Mouse (Mus musculus): ENCODE data around the gene Arhgef26. TPM values are rescaled to one million over a fixed set of nuclear protein-coding genes. Genes with fewer than 3 reads are reported as not detected.

The Arhgef26 gene
- polyA plus RNA-seq, 1 experiment: 0.01 TPM

DNA sequence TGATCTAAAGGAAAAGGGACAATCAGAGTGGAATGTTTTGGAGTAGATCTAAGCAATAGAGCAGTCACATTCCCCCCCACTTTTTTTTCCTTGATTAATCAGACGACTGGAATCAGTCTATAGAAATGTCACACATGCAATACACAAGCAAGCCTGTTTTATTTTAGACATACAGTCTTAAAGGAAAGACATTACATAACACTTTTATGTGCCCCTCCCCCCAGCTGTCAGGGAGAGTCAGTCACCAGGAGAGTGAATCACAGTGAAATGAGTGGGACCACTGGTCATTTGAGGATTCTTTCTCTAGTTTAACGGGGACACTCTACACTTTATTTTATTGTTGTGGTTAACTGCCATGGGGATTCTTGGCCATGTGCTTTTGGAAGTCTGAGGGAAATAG, 2.7 kb downstream of the Arhgef26 start:
- Histone ChIP-seq H3K27me3 (ENCODE audit: control insufficient read depth) (peaks cover 37% of the 10 kb centered on the region), H3K4me3 (replicated peaks) (no peak overlapping the region), H3K36me3 (ENCODE audit: control insufficient read depth) (no peaks in the 10 kb centered on the region), H3K9me3 (ENCODE audit: control insufficient read depth, low read length) (no peaks in the 10 kb centered on the region), H3K4me1 (ENCODE audit: control insufficient read depth) (no peaks in the 10 kb centered on the region; the same call in 1 of the 2 replicates)
- TF ChIP-seq GATA1 (IDR thresholded peaks at IDR 0.05; ENCODE audit: low read length) (no peak), TAL1 (IDR thresholded peaks at IDR 0.05; ENCODE audit: low read length) (no peak)

DNA sequence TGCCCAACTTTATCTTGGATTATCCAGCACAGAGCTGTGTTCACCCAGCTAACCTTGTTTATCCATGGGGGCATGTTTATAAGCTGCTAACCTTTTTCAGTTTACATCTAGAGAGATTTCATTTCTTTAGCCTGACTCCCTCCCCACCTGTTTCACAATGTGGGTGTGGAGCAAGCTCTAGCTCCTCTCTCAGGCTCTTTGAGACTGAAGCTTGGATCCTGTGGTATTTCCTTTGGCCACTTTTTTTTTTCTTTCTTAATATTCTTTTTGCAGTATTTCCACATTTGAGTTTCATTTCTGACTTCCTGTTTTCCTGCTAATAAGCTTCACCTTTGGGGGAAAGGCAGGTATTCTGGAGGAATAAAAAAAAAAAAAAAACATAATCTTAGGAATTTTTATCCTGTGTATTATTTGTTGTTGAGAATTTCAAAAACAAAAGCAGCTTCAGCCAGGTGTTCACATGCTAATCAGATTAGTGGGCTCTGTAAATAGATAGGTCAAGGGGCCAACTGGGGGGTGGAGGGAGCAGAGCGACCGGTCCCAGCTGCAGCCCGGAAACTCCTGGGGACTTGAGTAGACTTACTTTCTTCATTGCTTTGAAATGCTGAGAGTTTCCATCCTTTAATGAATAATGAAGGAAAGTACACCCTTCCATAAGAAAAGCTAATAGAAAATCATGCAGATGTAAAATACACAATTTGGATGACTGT, 3.5 kb downstream of the Arhgef26 start:
- H3K4me1 ChIP-seq (ENCODE audit: control insufficient read depth): no peaks in the 10 kb centered on the region; the same call in 1 of the 2 replicates
- no peak overlapping the region for H3K4me3 ChIP-seq (replicated peaks)
- H3K36me3 ChIP-seq (ENCODE audit: control insufficient read depth): no peaks in the 10 kb centered on the region
- H3K9me3 ChIP-seq (ENCODE audit: control insufficient read depth, low read length): no peaks in the 10 kb centered on the region
- no peak for TF ChIP-seq GATA1 (IDR thresholded peaks at IDR 0.05; ENCODE audit: low read length)
- TF ChIP-seq TAL1 (IDR thresholded peaks at IDR 0.05; ENCODE audit: low read length): no peak
- H3K27me3 ChIP-seq (ENCODE audit: control insufficient read depth): peaks cover 37% of the 10 kb centered on the region

GRCm38 (mm10) chr3:62348514-62349217, 10.5 kb downstream of the Arhgef26 start:
- TF ChIP-seq TAL1 (IDR thresholded peaks at IDR 0.05; ENCODE audit: low read length): no peak
- TF ChIP-seq GATA1 (IDR thresholded peaks at IDR 0.05; ENCODE audit: low read length): no peak
- Histone ChIP-seq H3K9me3 (ENCODE audit: control insufficient read depth, low read length) (no peaks in the 10 kb centered on the region), H3K27me3 (ENCODE audit: control insufficient read depth) (no peaks in the 10 kb centered on the region), H3K36me3 (ENCODE audit: control insufficient read depth) (no peaks in the 10 kb centered on the region), H3K4me1 (ENCODE audit: control insufficient read depth) (no peaks in the 10 kb centered on the region), H3K4me3 (replicated peaks) (no peak overlapping the region)

DNA sequence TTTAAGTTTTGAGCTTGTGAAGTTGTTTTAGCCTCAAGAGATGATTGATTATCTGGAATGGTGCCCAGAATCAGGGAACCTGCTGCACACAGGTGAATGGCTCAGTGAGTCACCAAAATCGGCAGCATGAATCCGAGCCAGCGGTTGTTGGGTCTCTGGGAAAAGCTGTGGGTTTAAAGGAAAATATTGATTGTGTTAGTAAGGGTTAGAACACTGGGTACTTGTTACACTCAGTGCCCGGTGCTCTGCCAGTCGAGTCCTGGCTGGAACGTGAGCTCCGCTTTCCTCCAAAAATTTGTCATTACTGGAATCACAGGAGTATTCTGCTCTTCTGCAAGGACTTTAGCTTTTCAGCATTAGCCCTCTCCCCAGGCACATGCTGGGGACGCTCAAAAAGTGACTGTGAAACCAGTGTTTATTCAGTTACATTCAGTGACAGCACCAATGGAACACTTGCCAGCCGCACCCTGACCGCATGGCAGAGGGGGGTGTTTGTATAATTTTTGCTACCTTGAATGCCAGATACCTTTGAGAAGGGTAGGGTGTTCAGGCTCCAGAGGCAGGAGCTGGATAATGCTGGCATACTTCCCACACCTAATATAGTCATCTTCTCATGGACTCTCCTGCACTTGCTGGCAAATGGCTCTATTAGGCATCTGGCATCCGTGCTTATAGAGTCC, 11.2 kb downstream of the Arhgef26 start:
- H3K36me3 ChIP-seq (ENCODE audit: control insufficient read depth): no peaks in the 10 kb centered on the region
- TF ChIP-seq TAL1 (IDR thresholded peaks at IDR 0.05; ENCODE audit: low read length) (no peak), GATA1 (IDR thresholded peaks at IDR 0.05; ENCODE audit: low read length) (no peak)

GRCm38 (mm10) chr3:62352071-62352470, 13.9 kb downstream of the Arhgef26 start:
- H3K9me3 ChIP-seq (ENCODE audit: control insufficient read depth, low read length): no peaks in the 10 kb centered on the region
- H3K4me1 ChIP-seq (ENCODE audit: control insufficient read depth): no peaks in the 10 kb centered on the region
- no peak overlapping the region for H3K4me3 ChIP-seq (replicated peaks)
- H3K27me3 ChIP-seq (ENCODE audit: control insufficient read depth): no peaks in the 10 kb centered on the region
- no peak for TF ChIP-seq TAL1 (IDR thresholded peaks at IDR 0.05; ENCODE audit: low read length)
- no peak for TF ChIP-seq GATA1 (IDR thresholded peaks at IDR 0.05; ENCODE audit: low read length)
- H3K36me3 ChIP-seq (ENCODE audit: control insufficient read depth): no peaks in the 10 kb centered on the region

More for the DNA sequence above, 11.2 kb downstream of the Arhgef26 start:
- H3K4me1 ChIP-seq (ENCODE audit: control insufficient read depth): no peaks in the 10 kb centered on the region
- no peaks in the 10 kb centered on the region for H3K9me3 ChIP-seq (ENCODE audit: control insufficient read depth, low read length)
- no peaks in the 10 kb centered on the region for H3K27me3 ChIP-seq (ENCODE audit: control insufficient read depth)
- no peak overlapping the region for H3K4me3 ChIP-seq (replicated peaks)

- H3K4me1 ChIP-seq (ENCODE audit: control insufficient read depth): no peaks in the 10 kb centered on the region
- TF ChIP-seq GATA1 (IDR thresholded peaks at IDR 0.05; ENCODE audit: low read length): no peak
- TF ChIP-seq TAL1 (IDR thresholded peaks at IDR 0.05; ENCODE audit: low read length): no peak
- H3K27me3 ChIP-seq (ENCODE audit: control insufficient read depth): no peaks in the 10 kb centered on the region
- no peaks in the 10 kb centered on the region for H3K9me3 ChIP-seq (ENCODE audit: control insufficient read depth, low read length)
- H3K36me3 ChIP-seq (ENCODE audit: control insufficient read depth): no peaks in the 10 kb centered on the region
- H3K4me3 ChIP-seq (replicated peaks): no peak overlapping the region
These were observed 14.7 kb downstream of the Arhgef26 start for GRCm38 (mm10) chr3:62352876-62353275.

DNA sequence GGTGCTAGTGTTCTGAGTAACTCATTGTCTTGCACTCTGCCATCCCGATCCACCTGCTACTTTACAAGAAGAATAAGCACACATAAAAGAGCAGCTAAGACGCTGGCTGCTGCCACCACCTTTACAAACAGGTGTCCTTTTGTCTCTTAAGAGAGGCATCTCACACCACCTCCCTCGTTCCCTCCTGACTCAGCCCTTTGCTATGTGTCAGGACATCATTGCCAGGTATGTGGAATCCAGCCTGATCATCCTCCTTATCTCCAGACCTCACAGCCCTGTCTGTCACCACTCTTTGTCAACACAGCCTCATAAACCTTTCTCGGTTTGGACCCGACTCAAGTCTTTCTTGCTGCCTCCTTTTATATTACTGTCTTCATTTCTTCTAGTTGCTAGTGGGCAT, 29.7 kb downstream of the Arhgef26 start:
- Histone ChIP-seq H3K36me3 (ENCODE audit: control insufficient read depth) (no peaks in the 10 kb centered on the region), H3K4me3 (replicated peaks) (no peak overlapping the region), H3K9me3 (ENCODE audit: control insufficient read depth, low read length) (no peaks in the 10 kb centered on the region), H3K27me3 (ENCODE audit: control insufficient read depth) (no peaks in the 10 kb centered on the region), H3K4me1 (ENCODE audit: control insufficient read depth) (no peaks in the 10 kb centered on the region)
- TF ChIP-seq GATA1 (IDR thresholded peaks at IDR 0.05; ENCODE audit: low read length) (no peak), TAL1 (IDR thresholded peaks at IDR 0.05; ENCODE audit: low read length) (no peak)

GRCm38 (mm10) chr3:62372841-62373240, 34.7 kb downstream of the Arhgef26 start:
- H3K4me3 ChIP-seq (replicated peaks): no peak overlapping the region
- no peaks in the 10 kb centered on the region for H3K36me3 ChIP-seq (ENCODE audit: control insufficient read depth)
- no peaks in the 10 kb centered on the region for H3K4me1 ChIP-seq (ENCODE audit: control insufficient read depth)
- no peaks in the 10 kb centered on the region for H3K27me3 ChIP-seq (ENCODE audit: control insufficient read depth)
- TF ChIP-seq GATA1 (IDR thresholded peaks at IDR 0.05; ENCODE audit: low read length): no peak
- no peak for TF ChIP-seq TAL1 (IDR thresholded peaks at IDR 0.05; ENCODE audit: low read length)
- no peaks in the 10 kb centered on the region for H3K9me3 ChIP-seq (ENCODE audit: control insufficient read depth, low read length)

DNA sequence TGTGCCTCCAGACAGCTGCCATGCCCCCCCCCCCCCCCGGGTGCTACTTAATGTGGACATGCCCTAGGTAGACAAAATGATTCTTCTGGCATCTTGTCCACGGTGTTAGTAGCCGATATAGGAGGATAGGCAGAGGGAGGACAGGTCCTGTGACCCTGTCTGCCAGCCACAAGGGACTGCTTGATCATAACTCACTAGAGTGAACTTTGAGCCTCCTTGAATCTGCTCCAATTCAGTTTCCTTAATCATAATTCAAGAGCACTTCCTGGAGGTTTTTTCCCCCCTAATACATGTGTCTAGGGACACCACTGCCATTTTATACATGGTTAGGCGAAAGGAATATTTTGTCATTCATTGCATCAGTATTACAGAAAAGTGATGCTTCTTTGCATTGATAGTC, 36.2 kb downstream of the Arhgef26 start:
- no peak overlapping the region for H3K4me3 ChIP-seq (replicated peaks)
- H3K4me1 ChIP-seq (ENCODE audit: control insufficient read depth): no peaks in the 10 kb centered on the region
- H3K27me3 ChIP-seq (ENCODE audit: control insufficient read depth): no peaks in the 10 kb centered on the region
- no peaks in the 10 kb centered on the region for H3K36me3 ChIP-seq (ENCODE audit: control insufficient read depth)
- TF ChIP-seq GATA1 (IDR thresholded peaks at IDR 0.05; ENCODE audit: low read length) (no peak), TAL1 (IDR thresholded peaks at IDR 0.05; ENCODE audit: low read length) (no peak)
- no peaks in the 10 kb centered on the region for H3K9me3 ChIP-seq (ENCODE audit: control insufficient read depth, low read length)

Measured in erythroblast, embryonic 14.5 days (primary cell).